Mouse (Mus musculus) embryonic facial prominence, embryonic 14.5 days (tissue): ENCODE results near the gene Plekha6. TPM values are rescaled to one million over a fixed set of nuclear protein-coding genes. Genes with fewer than 3 reads are reported as not detected.

Experiments
- ATAC-seq: fragments of 200-750 bp; cut with Nextera tagmentation; 2 replicates; pipeline ENCODE4 v1.8.0; 2017; ENCODE audit warnings: low read depth, moderate number of reproducible peaks, moderate TSS enrichment
- DNase-seq: peaks from one replicate; pipeline ENCODE4 v3.0.0-alpha.2; 2015; ENCODE audit warnings: low spot score
- H3K27ac ChIP-seq: fragments of 300-500 bp; sonication (generic); replicated peaks from 2 replicates; pipeline ENCODE4 v1.5.1; 2014; ENCODE audit warnings: low read depth, mild to moderate bottlenecking, low read length, moderate library complexity
- H3K27me3 ChIP-seq: fragments of 300-500 bp; sonication (generic); replicated peaks from 2 replicates; pipeline ENCODE4 v1.6.1; 2014; ENCODE audit warnings: low read length; ENCODE audit not compliant: control insufficient read depth, insufficient read depth
- H3K36me3 ChIP-seq: fragments of 300-500 bp; sonication (generic); 2 replicates; pipeline ENCODE4 v1.6.1; 2014; ENCODE audit warnings: low read length, mixed read lengths; ENCODE audit not compliant: control insufficient read depth, insufficient read depth
- H3K4me1 ChIP-seq: fragments of 300-500 bp; sonication (generic); 2 replicates; pipeline ENCODE4 v1.6.1; 2014; ENCODE audit warnings: antibody characterized with exemption, low read length; ENCODE audit not compliant: control insufficient read depth, insufficient read depth
- H3K4me2 ChIP-seq: fragments of 300-500 bp; sonication (generic); 2 replicates; pipeline ENCODE4 v1.6.1; 2014; ENCODE audit warnings: low read depth, mild to moderate bottlenecking, low read length, moderate library complexity, mixed read lengths
- H3K4me3 ChIP-seq: fragments of 300-500 bp; sonication (generic); 2 replicates; pipeline ENCODE4 v1.5.1; 2014; ENCODE audit warnings: low read depth, mild to moderate bottlenecking, low read length
- H3K9ac ChIP-seq: fragments of 300-500 bp; sonication (generic); 2 replicates; pipeline ENCODE4 v1.6.1; 2014; ENCODE audit warnings: low read depth, mild to moderate bottlenecking, low read length, moderate library complexity, mixed read lengths
- H3K9me3 ChIP-seq: fragments of 300-500 bp; sonication (generic); 2 replicates; pipeline ENCODE4 v1.6.1; 2016; ENCODE audit warnings: low read length; ENCODE audit not compliant: control insufficient read depth
- WGBS: fragments of 180-500 bp; shearing (Covaris S2); extraction: QIAGEN DNeasy Blood & Tissue Kit; methylation state at CpG from one replicate; pipeline ENCODE4 v1.1.7; 2014; 5-methylcytosine and 5-hydroxymethylcytosine counted together
- polyA plus RNA-seq: library from polyadenylated mRNA; unstranded; fragments of >200 nt; fragmentation: Nextera tagmentation; extraction: Ambion mirVana; gene quantifications from 2 replicates; pipeline ENCODE4 v1.2.1, GENCODE M21; 2014

Gene Plekha6
- polyA plus RNA-seq, 1 experiment from 2014 or later = 6.3 TPM

DNA sequence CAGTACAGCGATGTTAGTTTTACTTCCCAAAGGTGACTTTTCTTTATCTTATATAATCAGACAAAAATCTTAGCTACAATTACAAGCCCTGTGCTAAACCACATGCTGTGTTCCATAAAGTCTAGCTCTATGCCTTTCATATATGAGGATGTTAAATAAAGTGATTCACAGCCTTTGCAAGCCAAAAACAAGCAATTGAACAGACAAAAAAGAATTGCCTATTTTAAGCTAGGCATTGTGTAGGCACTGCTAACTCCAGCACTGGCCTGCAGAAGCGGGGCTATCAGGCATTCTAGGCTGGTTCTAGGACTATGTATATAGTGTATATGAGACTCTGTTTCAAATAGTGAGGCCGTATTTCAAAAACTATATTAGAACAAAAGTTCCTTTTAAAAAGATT lies 11.8 kb upstream of the Plekha6 start:
- H3K36me3 ChIP-seq = no peaks in the 10 kb centered on the region
- no peak overlapping the region for H3K9ac ChIP-seq
- WGBS = 94% methylated on average over 3 of the region's 3 CpGs
- H3K27me3 ChIP-seq = no peaks in the 10 kb centered on the region
- ATAC-seq (no peak), DNase-seq (no peak)
- H3K27ac ChIP-seq = no peak overlapping the region
- no peak overlapping the region for H3K4me3 ChIP-seq
- no peaks in the 10 kb centered on the region for H3K4me1 ChIP-seq
- H3K4me2 ChIP-seq = no peak overlapping the region
- H3K9me3 ChIP-seq = peaks cover 7% of the 10 kb centered on the region; the same call in 1 of the 2 replicates

DNA sequence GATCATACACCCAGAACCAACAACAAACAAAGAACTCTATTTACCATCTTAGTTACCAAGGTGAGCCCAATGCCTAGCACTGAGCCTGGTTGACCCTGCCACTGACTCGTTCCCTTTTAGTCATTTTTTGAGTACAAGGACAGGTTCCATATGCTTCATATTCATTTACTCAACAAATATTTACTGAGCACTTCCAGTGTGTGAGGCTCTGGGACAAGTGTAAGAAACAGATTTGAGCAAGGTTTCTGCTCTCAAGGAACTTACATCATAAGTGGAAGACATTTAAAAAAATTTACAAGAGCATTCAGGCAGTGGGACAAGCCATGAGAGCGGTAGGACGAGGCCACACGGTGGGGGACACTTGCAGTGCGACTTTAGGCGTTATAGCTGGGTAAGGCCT lies 8.7 kb upstream of the Plekha6 start:
- no peak for DNase-seq
- no peak overlapping the region for H3K4me3 ChIP-seq
- no peaks in the 10 kb centered on the region for H3K36me3 ChIP-seq
- no peak overlapping the region for H3K4me2 ChIP-seq
- 84% methylated on average over 6 of the region's 6 CpGs for WGBS
- no peak for ATAC-seq
- no peaks in the 10 kb centered on the region for H3K9me3 ChIP-seq
- H3K9ac ChIP-seq = no peak overlapping the region
- no peaks in the 10 kb centered on the region for H3K27me3 ChIP-seq
- peaks cover 6% of the 10 kb centered on the region for H3K4me1 ChIP-seq
- no peak overlapping the region for H3K27ac ChIP-seq

- Histone ChIP-seq H3K4me2 (peak overlapping the region; percentile 16), H3K4me3 (no peak overlapping the region), H3K4me1 (peaks cover 6% of the 10 kb centered on the region), H3K27me3 (peaks cover 34% of the 10 kb centered on the region), H3K9ac (no peak overlapping the region), H3K27ac (peak overlapping the region; percentile 4; the same call in 1 of the 2 replicates), H3K9me3 (no peaks in the 10 kb centered on the region), H3K36me3 (no peaks in the 10 kb centered on the region)
- WGBS = 21% methylated on average over 7 of the region's 7 CpGs
- peak; percentile 64; the same call in 1 of the 2 replicates for ATAC-seq
- peak; percentile 75 for DNase-seq
Observed at GRCm38 (mm10) chr1:133159128-133159564, 4.9 kb upstream of the Plekha6 start.

- no peak overlapping the region for H3K4me2 ChIP-seq
- no peak overlapping the region for H3K27ac ChIP-seq
- peaks cover 6% of the 10 kb centered on the region for H3K4me1 ChIP-seq
- ATAC-seq = 0 out of 2 replicates have a peak, but pooled peaks have one; percentile 23
- H3K27me3 ChIP-seq = peaks cover 45% of the 10 kb centered on the region
- H3K4me3 ChIP-seq = no peak overlapping the region
- DNase-seq = no peak
- H3K9ac ChIP-seq = no peak overlapping the region
- no peaks in the 10 kb centered on the region for H3K36me3 ChIP-seq
- no peaks in the 10 kb centered on the region for H3K9me3 ChIP-seq
- 79% methylated on average over 2 of the region's 4 CpGs for WGBS
Observed at GRCm38 (mm10) chr1:133161559-133161958, 2.5 kb upstream of the Plekha6 start.

DNA sequence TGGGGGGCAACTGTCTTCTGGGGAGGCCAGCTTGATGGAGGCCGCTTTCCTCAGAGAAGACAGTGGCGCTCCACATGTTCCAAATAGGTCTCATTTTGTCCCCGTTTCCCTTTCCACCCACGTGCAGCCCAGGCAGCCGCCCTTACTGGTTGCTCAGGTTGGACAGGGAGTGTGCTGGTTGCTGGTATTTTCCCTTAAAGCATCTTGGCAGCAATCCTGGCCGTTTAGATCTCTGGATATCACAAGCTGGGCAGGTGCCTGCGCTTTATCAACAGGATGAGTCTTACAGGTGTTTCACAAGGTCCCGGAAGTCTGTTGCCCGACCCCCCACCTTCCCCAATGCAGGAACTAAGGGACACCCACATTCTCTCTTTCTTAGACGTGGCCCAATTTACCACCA lies 2.0 kb upstream of the Plekha6 start:
- H3K9me3 ChIP-seq = no peaks in the 10 kb centered on the region
- DNase-seq = peak; percentile 68
- no peaks in the 10 kb centered on the region for H3K36me3 ChIP-seq
- peak; percentile 51 for ATAC-seq
- H3K4me1 ChIP-seq = peaks cover 6% of the 10 kb centered on the region
- no peak overlapping the region for H3K27ac ChIP-seq
- 64% methylated on average over 10 of the region's 10 CpGs for WGBS
- no peak overlapping the region for H3K9ac ChIP-seq
- no peak overlapping the region for H3K4me3 ChIP-seq
- peaks cover 45% of the 10 kb centered on the region for H3K27me3 ChIP-seq
- no peak overlapping the region for H3K4me2 ChIP-seq

DNA sequence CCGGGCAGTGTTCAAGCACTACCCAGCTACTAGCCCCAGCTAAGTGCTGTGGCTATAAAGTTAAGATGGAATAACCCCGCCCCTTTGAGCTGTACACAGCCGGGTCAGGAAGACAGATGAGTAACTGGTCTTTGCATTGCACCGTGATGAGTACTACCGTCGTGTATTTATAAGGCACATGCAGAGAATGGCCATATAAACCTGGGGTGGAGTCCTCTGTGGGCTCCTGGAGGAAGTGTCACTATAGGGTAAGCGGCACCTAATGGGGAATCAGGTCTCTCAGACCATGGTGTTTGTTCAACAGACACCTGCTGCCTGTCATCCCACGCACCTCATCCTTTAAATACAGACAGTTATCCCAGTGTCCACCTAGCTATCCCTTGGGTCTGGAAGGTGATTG lies 1.0 kb upstream of the Plekha6 start:
- WGBS = 42% methylated on average over 8 of the region's 8 CpGs
- H3K9me3 ChIP-seq = no peaks in the 10 kb centered on the region
- H3K27ac ChIP-seq = no peak overlapping the region
- peaks cover 45% of the 10 kb centered on the region for H3K27me3 ChIP-seq
- ATAC-seq (no peak), DNase-seq (no peak)
- H3K4me1 ChIP-seq = peaks cover 6% of the 10 kb centered on the region
- H3K36me3 ChIP-seq = no peaks in the 10 kb centered on the region
- 0 out of 2 replicates have a peak overlapping the region, but pooled peaks have one; percentile 99 for H3K4me2 ChIP-seq
- H3K9ac ChIP-seq = no peak overlapping the region
- H3K4me3 ChIP-seq = no peak overlapping the region

DNA sequence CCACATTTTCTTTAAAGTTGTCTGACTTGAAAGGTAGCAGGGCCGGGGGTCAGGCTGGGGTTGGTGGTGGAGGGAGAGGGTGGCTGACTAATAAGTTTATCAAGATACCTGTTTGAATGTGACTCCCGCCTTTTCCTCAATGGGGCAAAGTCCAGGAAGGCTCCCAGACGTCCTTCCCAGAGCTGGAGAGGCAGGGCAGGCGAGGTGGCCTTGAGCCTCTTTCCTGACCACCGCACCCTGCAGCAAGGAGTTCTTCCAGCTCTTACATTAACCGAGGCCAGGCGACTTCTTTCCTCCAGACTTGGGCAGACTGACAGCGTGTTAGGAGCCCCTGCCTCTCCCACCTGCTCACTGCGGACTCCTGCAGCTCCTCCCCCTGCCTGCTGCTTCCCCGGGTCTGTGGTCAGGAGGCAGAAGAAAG lies 591 bp downstream of the Plekha6 start:
- peak overlapping the region; percentile 64 for H3K4me3 ChIP-seq
- H3K4me2 ChIP-seq = peak overlapping the region; percentile 99
- no peak for ATAC-seq
- H3K27ac ChIP-seq = no peak overlapping the region
- DNase-seq = no peak
- peaks cover 45% of the 10 kb centered on the region for H3K27me3 ChIP-seq
- no peaks in the 10 kb centered on the region; the same call in 1 of the 2 replicates for H3K4me1 ChIP-seq
- WGBS = 4% methylated on average over 10 of the region's 10 CpGs
- no peaks in the 10 kb centered on the region for H3K36me3 ChIP-seq
- peak overlapping the region; percentile 65 for H3K9ac ChIP-seq
- H3K9me3 ChIP-seq = no peaks in the 10 kb centered on the region

DNA sequence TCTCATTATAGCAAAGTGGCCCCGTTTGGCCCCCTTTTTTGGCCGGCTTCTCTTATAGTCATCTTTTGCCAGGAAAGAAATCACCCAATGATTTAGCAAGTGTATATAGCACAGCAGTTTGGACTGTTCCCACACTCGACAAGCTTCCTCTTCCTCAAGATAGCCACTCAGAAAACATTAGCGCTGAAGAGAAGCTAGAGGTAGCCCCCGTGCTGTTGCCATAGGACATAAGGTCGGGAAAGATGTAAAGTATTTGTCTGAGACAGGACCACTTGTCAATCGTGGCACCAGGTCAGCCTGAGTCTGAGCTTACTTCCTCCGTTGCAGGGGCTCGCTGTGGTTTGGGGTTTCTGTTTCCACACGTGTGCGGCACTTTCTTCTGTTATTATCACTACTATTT lies 1.1 kb downstream of the Plekha6 start:
- no peak overlapping the region for H3K9ac ChIP-seq
- ATAC-seq (no peak), DNase-seq (no peak)
- H3K4me2 ChIP-seq = peak overlapping the region; percentile 99
- WGBS = 25% methylated on average over 11 of the region's 11 CpGs
- H3K9me3 ChIP-seq = no peaks in the 10 kb centered on the region
- no peaks in the 10 kb centered on the region for H3K36me3 ChIP-seq
- no peaks in the 10 kb centered on the region; the same call in 1 of the 2 replicates for H3K4me1 ChIP-seq
- H3K4me3 ChIP-seq = 0 out of 2 replicates have a peak overlapping the region, but pooled peaks have one; percentile 64
- H3K27me3 ChIP-seq = peaks cover 45% of the 10 kb centered on the region
- H3K27ac ChIP-seq = no peak overlapping the region
